Mouse (Mus musculus): ENCODE data around the gene Tsn.

GRCm38 (mm10) chr1:118297719-118298118 is 13.8 kb downstream of the Tsn start:
- no peak for TF ChIP-seq POLR2A (IDR thresholded peaks at IDR 0.05; ENCODE audit: borderline replicate concordance, low read depth, low read length)
- no peak for TF ChIP-seq CTCF (IDR thresholded peaks at IDR 0.05; ENCODE audit: low read depth, low read length)
